Mouse (Mus musculus) gastrocnemius, postnatal 4 days (tissue): ENCODE results near the gene Lhx4. TPM values are rescaled to one million over a fixed set of nuclear protein-coding genes. Genes with fewer than 3 reads are reported as not detected.
A peak's percentile ranks its signal among the peaks of the same experiment; 100 is the strongest.

Experiments used
- DNase-seq, 2 experiments: peaks; one replicate each; pipeline ENCODE4 v3.0.0; 2021 to 2022; ENCODE audit warnings: low spot score in 2 of 2, mixed read lengths in 2 of 2
- total RNA-seq, 2 experiments: library from RNA; stranded (reverse); gene quantifications; 2 replicates each; pipeline ENCODE4 v1.2.3; 2021

Gene Lhx4
- total RNA-seq, 2 experiments from 2014 or later: not detected

GRCm38 (mm10) chr1:155703191-155703680 is 48.2 kb downstream of the Lhx4 start:
- DNase-seq: no peak

- DNase-seq: peak in 1 of 2 experiments; percentile 26
Measured at GRCm38 (mm10) chr1:155700886-155701285, 50.6 kb downstream of the Lhx4 start.

- no peak for DNase-seq
Measured at GRCm38 (mm10) chr1:155698373-155699159, 52.9 kb downstream of the Lhx4 start.

GRCm38 (mm10) chr1:155693443-155693842 is 58.0 kb downstream of the Lhx4 start:
- no peak for DNase-seq

DNA sequence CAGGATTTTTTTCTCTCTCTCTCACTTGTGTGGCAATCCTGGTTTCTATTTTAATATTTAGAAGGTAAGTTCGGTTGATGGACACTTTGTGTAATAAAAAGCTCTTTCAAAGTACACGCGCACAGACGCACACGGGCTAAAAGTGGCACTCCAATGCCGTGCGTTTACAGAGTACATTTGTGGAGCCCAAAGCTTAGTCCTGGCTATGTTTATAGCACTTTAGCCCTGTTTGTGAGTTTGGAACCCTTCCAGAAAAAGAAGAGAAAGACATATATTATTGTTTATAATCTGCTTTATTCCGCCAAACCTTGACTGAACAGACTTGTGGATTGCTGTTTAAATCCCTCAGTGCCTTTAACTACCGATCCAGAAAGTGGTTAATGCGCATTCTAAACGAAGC is 58.5 kb downstream of the Lhx4 start:
- no peak for DNase-seq

DNA sequence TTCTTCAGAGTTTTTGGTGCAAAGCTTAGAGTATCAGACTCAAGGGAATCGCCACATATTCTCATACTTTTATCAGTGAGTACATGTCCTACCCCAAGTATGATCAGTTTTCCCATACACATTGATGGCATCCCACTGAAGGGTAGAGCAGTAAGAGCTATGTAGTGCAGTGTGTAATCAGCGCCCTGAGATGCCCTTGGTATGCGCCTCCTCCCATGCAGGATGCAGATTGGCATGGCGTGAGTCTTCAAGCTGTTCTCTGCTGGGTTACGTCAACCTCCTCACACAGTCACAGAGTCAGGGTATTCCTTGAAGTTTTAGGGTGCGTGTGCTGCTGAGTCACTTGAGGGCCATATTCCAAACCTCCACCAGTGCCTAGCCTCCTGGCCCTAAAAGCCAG is 59.3 kb downstream of the Lhx4 start:
- no peak for DNase-seq

DNA sequence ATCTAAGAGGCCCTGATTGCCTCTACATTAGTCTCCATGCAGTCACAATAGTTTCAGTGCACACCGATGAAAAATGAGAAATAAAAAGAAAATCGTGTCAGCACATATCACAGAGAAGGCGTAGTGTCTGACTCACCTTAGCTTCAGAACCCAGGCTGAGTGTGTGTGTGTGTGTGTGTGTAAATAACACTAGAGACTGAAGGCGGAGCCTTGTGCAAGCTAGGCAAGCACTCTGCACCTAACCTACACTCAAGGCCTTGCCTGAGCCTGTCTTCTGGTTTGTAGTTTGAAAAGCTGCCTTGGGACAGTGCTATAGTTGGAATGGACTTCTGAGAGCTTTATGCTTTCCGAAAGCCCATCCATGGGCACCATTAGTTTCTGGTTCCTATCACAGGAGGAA is 61.9 kb downstream of the Lhx4 start:
- DNase-seq: no peak

- no peak for DNase-seq
Measured at GRCm38 (mm10) chr1:155689141-155689540, 62.3 kb downstream of the Lhx4 start.

- DNase-seq: peak in 1 of 2 experiments; percentile 29
Measured at GRCm38 (mm10) chr1:155686816-155687215, 64.7 kb downstream of the Lhx4 start.

DNA sequence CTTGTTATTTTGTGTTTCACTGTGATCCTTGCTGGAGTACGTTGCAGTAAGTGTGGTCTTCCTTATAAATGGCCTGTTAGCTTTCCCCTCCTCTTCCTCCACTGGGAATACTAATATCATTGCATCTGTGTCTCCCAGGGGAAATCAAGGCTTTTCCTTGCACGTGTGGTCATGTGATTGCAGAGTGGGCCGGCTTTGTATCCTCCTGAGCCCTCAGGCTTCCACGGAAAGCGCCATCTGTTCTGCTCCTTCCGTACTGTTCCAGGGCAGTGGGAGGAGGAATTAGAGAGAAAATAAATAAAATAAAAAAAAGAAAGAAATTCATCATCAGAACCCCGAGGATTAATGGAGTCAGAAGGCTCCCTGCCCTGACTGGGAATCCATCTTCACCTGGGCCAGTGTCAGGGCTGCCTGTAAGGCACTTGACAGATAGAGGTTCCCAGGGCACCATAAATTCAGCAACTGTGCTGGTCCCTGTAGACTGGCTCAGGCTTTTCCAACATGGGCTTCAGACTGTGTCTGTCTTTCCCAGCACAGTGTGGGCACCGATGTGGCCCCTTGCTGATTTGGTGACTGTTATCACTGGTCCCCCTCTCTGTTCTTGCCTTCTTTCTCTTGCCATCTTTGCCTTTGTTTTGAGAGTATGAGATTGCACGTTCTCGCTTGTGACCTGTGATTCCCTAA is 70.2 kb downstream of the Lhx4 start:
- DNase-seq: no peak

GRCm38 (mm10) chr1:155675570-155675969 is 75.9 kb downstream of the Lhx4 start:
- DNase-seq: no peak

- no peak for DNase-seq
Measured at GRCm38 (mm10) chr1:155663994-155664393, 87.5 kb downstream of the Lhx4 start.

DNA sequence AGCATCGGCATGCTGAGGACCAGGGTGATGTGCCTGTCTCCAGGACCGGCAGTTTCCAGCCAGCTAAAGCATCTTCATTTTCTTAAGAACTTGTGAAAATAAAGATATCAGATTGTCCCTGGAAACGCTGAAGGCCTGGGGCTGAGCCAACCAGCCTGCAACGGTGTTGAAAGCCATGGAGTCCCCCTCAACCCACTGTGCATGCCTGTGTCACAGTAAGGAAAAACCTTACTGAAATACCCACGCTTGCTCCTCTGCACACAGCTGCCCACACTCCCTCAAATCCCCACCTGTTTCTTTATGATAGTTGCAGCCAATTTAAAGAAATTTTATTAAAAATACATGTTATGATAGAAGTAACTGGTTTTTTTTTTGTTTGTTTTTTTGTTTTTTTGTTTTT is 95.2 kb downstream of the Lhx4 start:
- no peak for DNase-seq

- no peak for DNase-seq
Measured at GRCm38 (mm10) chr1:155654961-155655360, 96.5 kb downstream of the Lhx4 start.

GRCm38 (mm10) chr1:155650121-155650846 is 101.2 kb downstream of the Lhx4 start:
- no peak for DNase-seq

Other genes with a start within 250 kb of the Lhx4 start
- 10 to 100 TPM; 57.9 to 59.5 TPM for gene Acbd6, start 193.6 kb downstream of the Lhx4 start, total RNA-seq
- 10 to 100 TPM; 55.3 to 59.9 TPM for gene Qsox1, start 61.2 kb upstream of the Lhx4 start, total RNA-seq
- 10 to 100 TPM; 65.3 to 67.9 TPM for gene Cep350, start 221.6 kb upstream of the Lhx4 start, total RNA-seq